Comparison of ENCODE assay signal across 10 mouse cellular contexts in genomic region chr11:50217811-50218210, GRCm38 (mm10). TPM values are rescaled to one million over a fixed set of nuclear protein-coding genes. Genes with fewer than 3 reads are reported as not detected.
DNase-seq lines count a peak whose midpoint lies in the region; ATAC-seq lines count a peak whose summit lies in the region.
"Had no signal": no experiment of that assay in that cellular context is flagged by ENCODE, and none has a peak within 500 bp of the region (broad histone marks: within the 10 kb centered on the region; RNA-seq: fewer than 3 reads in every experiment).

No protein-coding gene starts in this region.

- no peak overlapping the region for H3K9ac ChIP-seq in heart, embryonic 13.5 days
- H3K9ac ChIP-seq in kidney, embryonic 16.5 days (replicated peaks; ENCODE audit: low read length): no peak overlapping the region
- no peak overlapping the region for H3K9ac ChIP-seq in forebrain, embryonic 15.5 days (replicated peaks)
- H3K9ac ChIP-seq: neural tube, embryonic 12.5 days had no signal

- no peaks in the 10 kb centered on the region for H3K36me3 ChIP-seq in heart, embryonic 13.5 days
- H3K36me3 ChIP-seq in kidney, embryonic 16.5 days (ENCODE audit: insufficient read depth, low read length): no peaks in the 10 kb centered on the region
- no peaks in the 10 kb centered on the region for H3K36me3 ChIP-seq in forebrain, embryonic 15.5 days
- H3K36me3 ChIP-seq: neural tube, embryonic 12.5 days had no signal

- H3K4me1 ChIP-seq in heart, embryonic 13.5 days: peaks cover 35% of the 10 kb centered on the region
- H3K4me1 ChIP-seq in kidney, embryonic 16.5 days (ENCODE audit: insufficient read depth, low read length): peaks cover 28% of the 10 kb centered on the region
- H3K4me1 ChIP-seq in forebrain, embryonic 15.5 days: peaks cover 12% of the 10 kb centered on the region; the same call in 1 of the 2 replicates
- H3K4me1 ChIP-seq: neural tube, embryonic 12.5 days had no signal

- no peak for ATAC-seq in heart, embryonic 13.5 days (ENCODE audit: extremely low read depth, insufficient number of reproducible peaks, low FRiP score, low TSS enrichment)
- ATAC-seq in kidney, embryonic 16.5 days (ENCODE audit: low FRiP score, low TSS enrichment): peak; percentile 40; the same call in 1 of the 2 replicates
- ATAC-seq in forebrain, embryonic 15.5 days (replicated peaks): no peak

- WGBS in heart, embryonic 13.5 days: 53% methylated on average over 4 of the region's 4 CpGs
- WGBS in kidney, embryonic 16.5 days: 47% methylated on average over 4 of the region's 4 CpGs
- 66% methylated on average over 4 of the region's 4 CpGs for WGBS in forebrain, embryonic 15.5 days

- no peak overlapping the region for H3K4me3 ChIP-seq in heart, embryonic 13.5 days
- no peak overlapping the region for H3K4me3 ChIP-seq in kidney, embryonic 16.5 days (ENCODE audit: low read length)
- no peak overlapping the region for H3K4me3 ChIP-seq in forebrain, embryonic 15.5 days
- H3K4me3 ChIP-seq: neural tube, embryonic 12.5 days had no signal

- H3K27ac ChIP-seq in heart, embryonic 13.5 days (replicated peaks): peak overlapping the region; percentile 36; the same call in 1 of the 2 replicates
- H3K27ac ChIP-seq in kidney, embryonic 16.5 days (ENCODE audit: low read length): peak overlapping the region; percentile 20; the same call in 1 of the 2 replicates
- no peak overlapping the region for H3K27ac ChIP-seq in forebrain, embryonic 15.5 days (replicated peaks)
- H3K27ac ChIP-seq: neural tube, embryonic 12.5 days had no signal

- H3K9me3 ChIP-seq in heart, embryonic 13.5 days: no peaks in the 10 kb centered on the region
- H3K9me3 ChIP-seq in kidney, embryonic 16.5 days (ENCODE audit: low read length): no peaks in the 10 kb centered on the region
- no peaks in the 10 kb centered on the region for H3K9me3 ChIP-seq in forebrain, embryonic 15.5 days
- H3K9me3 ChIP-seq: neural tube, embryonic 12.5 days had no signal

- H3K4me2 ChIP-seq in heart, embryonic 13.5 days: no peak overlapping the region
- H3K4me2 ChIP-seq in kidney, embryonic 16.5 days (replicated peaks; ENCODE audit: low read depth, low read length): no peak overlapping the region
- no peak overlapping the region for H3K4me2 ChIP-seq in forebrain, embryonic 15.5 days (replicated peaks)
- H3K4me2 ChIP-seq: neural tube, embryonic 12.5 days had no signal

- DNase-seq in heart, adult 8-10 months (ENCODE audit: low spot score): no peak
- DNase-seq in testis, postnatal 10 days (ENCODE audit: low spot score): peak; percentile 56
- DNase-seq in testis, postnatal 14 days (ENCODE audit: low spot score): no peak
- DNase-seq in spleen, adult 18-20 months: no peak
- DNase-seq: lung, adult 18-20 months; thymus, postnatal 36 days had no signal

- H3K27me3 ChIP-seq in heart, embryonic 13.5 days (replicated peaks): no peaks in the 10 kb centered on the region
- no peaks in the 10 kb centered on the region for H3K27me3 ChIP-seq in kidney, embryonic 16.5 days (ENCODE audit: insufficient read depth, low read length)
- H3K27me3 ChIP-seq in forebrain, embryonic 15.5 days: no peaks in the 10 kb centered on the region
- H3K27me3 ChIP-seq: neural tube, embryonic 12.5 days had no signal

RNA-seq across cellular contexts. Expression of gene Mgat4b, which starts 7.1 kb away (rescaled TPM):
- 22.2 and 25.2 TPM in 2 replicates for polyA plus RNA-seq in heart, embryonic 13.5 days (2015; fragmentation: Nextera tagmentation; extraction: Ambion mirVana)
- total RNA-seq in heart, adult 8-10 months (2022): 10 to 100 TPM; 68.4 to 90.0 (median 76.3) TPM
- 9.8 and 11.9 TPM in 2 replicates for polyA plus RNA-seq in kidney, embryonic 16.5 days (2015; fragmentation: Nextera tagmentation; extraction: Ambion mirVana)
- polyA plus RNA-seq in forebrain, embryonic 15.5 days (2015; fragmentation: Nextera tagmentation; extraction: Ambion mirVana): 40.3 and 46.3 TPM in 2 replicates

RNA-seq across cellular contexts. Expression of gene Sqstm1, which starts 7.2 kb away (rescaled TPM):
- polyA plus RNA-seq in heart, embryonic 13.5 days (2015; fragmentation: Nextera tagmentation; extraction: Ambion mirVana): 265 and 277 TPM in 2 replicates
- 100 to 1,000 TPM; 431 to 551 (median 475) TPM for total RNA-seq in heart, adult 8-10 months (2022)
- 298 and 338 TPM in 2 replicates for polyA plus RNA-seq in kidney, embryonic 16.5 days (2015; fragmentation: Nextera tagmentation; extraction: Ambion mirVana)
- polyA plus RNA-seq in forebrain, embryonic 15.5 days (2015; fragmentation: Nextera tagmentation; extraction: Ambion mirVana): 285 and 303 TPM in 2 replicates

RNA-seq across cellular contexts. Expression of gene Ltc4s, which starts 20.6 kb away (rescaled TPM):
- polyA plus RNA-seq in heart, embryonic 13.5 days (2015; fragmentation: Nextera tagmentation; extraction: Ambion mirVana): 1.1 and 2.9 TPM in 2 replicates
- total RNA-seq in heart, adult 8-10 months (2022): 10 to 100 TPM in 1 of 4 experiments, 1 to 10 TPM in 3; 4.7 to 11.8 (median 6.6) TPM
- polyA plus RNA-seq in kidney, embryonic 16.5 days (2015; fragmentation: Nextera tagmentation; extraction: Ambion mirVana): 2.5 and 2.8 TPM in 2 replicates
- polyA plus RNA-seq in forebrain, embryonic 15.5 days (2015; fragmentation: Nextera tagmentation; extraction: Ambion mirVana): 2.4 and 3.1 TPM in 2 replicates

RNA-seq across cellular contexts. Expression of gene Mrnip, which starts 43.6 kb away (rescaled TPM):
- polyA plus RNA-seq in heart, embryonic 13.5 days (2015; fragmentation: Nextera tagmentation; extraction: Ambion mirVana): 12.8 and 13.0 TPM in 2 replicates
- 1 to 10 TPM; 1.6 to 3.5 (median 2.7) TPM for total RNA-seq in heart, adult 8-10 months (2022)
- polyA plus RNA-seq in kidney, embryonic 16.5 days (2015; fragmentation: Nextera tagmentation; extraction: Ambion mirVana): 21.7 and 23.2 TPM in 2 replicates
- polyA plus RNA-seq in forebrain, embryonic 15.5 days (2015; fragmentation: Nextera tagmentation; extraction: Ambion mirVana): 28.6 and 31.9 TPM in 2 replicates
